Mouse (Mus musculus): ENCODE data around the gene Slc1a7.

The Slc1a7 gene

GRCm38 (mm10) chr4:107969781-107970180 is 1.6 kb downstream of the Slc1a7 start:
- DNase-seq (ENCODE audit: low spot score in 2 of 2): peak in 1 of 2 experiments; percentile 48

GRCm38 (mm10) chr4:107971162-107971561 is 3.0 kb downstream of the Slc1a7 start:
- no peak for DNase-seq (ENCODE audit: low spot score in 2 of 2)

- DNase-seq (ENCODE audit: low spot score in 2 of 2): no peak
Measured at GRCm38 (mm10) chr4:107974527-107974926, 6.4 kb downstream of the Slc1a7 start.

- DNase-seq (ENCODE audit: low spot score in 2 of 2): no peak
Measured at GRCm38 (mm10) chr4:107975004-107975403, 6.9 kb downstream of the Slc1a7 start.

- no peak for DNase-seq (ENCODE audit: low spot score in 2 of 2)
Measured at GRCm38 (mm10) chr4:107977593-107977992, 9.5 kb downstream of the Slc1a7 start.

- peak in 1 of 2 experiments; percentile 27 for DNase-seq (ENCODE audit: low spot score in 2 of 2)
Measured at GRCm38 (mm10) chr4:107979530-107979929, 11.4 kb downstream of the Slc1a7 start.

GRCm38 (mm10) chr4:107980002-107980600 is 12.0 kb downstream of the Slc1a7 start:
- no peak for DNase-seq (ENCODE audit: low spot score in 2 of 2)

- no peak for DNase-seq (ENCODE audit: low spot score in 2 of 2)
Measured at GRCm38 (mm10) chr4:107983717-107984116, 15.6 kb downstream of the Slc1a7 start.

GRCm38 (mm10) chr4:107984282-107984981 is 16.3 kb downstream of the Slc1a7 start:
- DNase-seq (ENCODE audit: low spot score in 2 of 2): peak; percentile 73 to 86

- DNase-seq (ENCODE audit: low spot score in 2 of 2): no peak
Measured at GRCm38 (mm10) chr4:107985812-107986211, 17.7 kb downstream of the Slc1a7 start.

GRCm38 (mm10) chr4:107986386-107987168 is 18.4 kb downstream of the Slc1a7 start:
- DNase-seq (ENCODE audit: low spot score in 2 of 2): no peak

- DNase-seq (ENCODE audit: low spot score in 2 of 2): peak; percentile 54 to 61
Measured at GRCm38 (mm10) chr4:107988931-107989330, 20.8 kb downstream of the Slc1a7 start.

- no peak for DNase-seq (ENCODE audit: low spot score in 2 of 2)
Measured at GRCm38 (mm10) chr4:107990818-107991217, 22.7 kb downstream of the Slc1a7 start.

GRCm38 (mm10) chr4:107991879-107992278 is 23.7 kb downstream of the Slc1a7 start:
- DNase-seq (ENCODE audit: low spot score in 2 of 2): no peak

- no peak for DNase-seq (ENCODE audit: low spot score in 2 of 2)
Measured at GRCm38 (mm10) chr4:107995011-107995410, 26.9 kb downstream of the Slc1a7 start.

- DNase-seq (ENCODE audit: low spot score in 2 of 2): no peak
Measured at GRCm38 (mm10) chr4:107995727-107996126, 27.6 kb downstream of the Slc1a7 start.

- DNase-seq (ENCODE audit: low spot score in 2 of 2): no peak
Measured at GRCm38 (mm10) chr4:107996418-107996986, 28.4 kb downstream of the Slc1a7 start.

GRCm38 (mm10) chr4:107998641-107999332 is 30.7 kb downstream of the Slc1a7 start:
- DNase-seq (ENCODE audit: low spot score in 2 of 2): peak; percentile 88 to 90

- DNase-seq (ENCODE audit: low spot score in 2 of 2): peak; percentile 44 to 56
Measured at GRCm38 (mm10) chr4:107999380-107999779, 31.2 kb downstream of the Slc1a7 start.

- no peak for DNase-seq (ENCODE audit: low spot score in 2 of 2)
Measured at GRCm38 (mm10) chr4:108005328-108005727, 37.2 kb downstream of the Slc1a7 start.

GRCm38 (mm10) chr4:108007532-108008103 is 39.5 kb downstream of the Slc1a7 start:
- DNase-seq (ENCODE audit: low spot score in 2 of 2): no peak

All from heart, adult 9 months (tissue).